Mouse (Mus musculus) liver, postnatal 0 days (tissue): ENCODE results near the gene Wnt7a. TPM values are rescaled to one million over a fixed set of nuclear protein-coding genes. Genes with fewer than 3 reads are reported as not detected.

Experiments
- ATAC-seq: fragments of 200-750 bp; cut with Nextera tagmentation; 2 replicates; pipeline ENCODE4 v1.8.0; 2017; ENCODE audit warnings: mild to moderate bottlenecking, moderate library complexity
- DNase-seq: peaks from one replicate; pipeline ENCODE4 v3.0.0-alpha.2; 2016
- H3K27ac ChIP-seq: fragments of 300-500 bp; sonication (generic); 2 replicates; pipeline ENCODE4 v1.5.1; 2014; ENCODE audit warnings: antibody characterized with exemption, moderate library complexity, mild to moderate bottlenecking, low read depth
- H3K27me3 ChIP-seq: fragments of 300-500 bp; sonication (generic); 2 replicates; pipeline ENCODE4 v1.6.1; 2014; ENCODE audit warnings: low read length, control low read depth, mixed read lengths; ENCODE audit not compliant: insufficient read depth
- H3K36me3 ChIP-seq: fragments of 300-500 bp; sonication (generic); replicated peaks from 2 replicates; pipeline ENCODE4 v1.6.1; 2014; ENCODE audit warnings: mild to moderate bottlenecking, control low read depth, low read length, moderate library complexity, mixed read lengths; ENCODE audit not compliant: insufficient read depth
- H3K4me1 ChIP-seq: fragments of 300-500 bp; sonication (generic); 2 replicates; pipeline ENCODE4 v1.6.1; 2014; ENCODE audit warnings: antibody characterized with exemption, mild to moderate bottlenecking, control low read depth; ENCODE audit not compliant: insufficient read depth
- H3K4me2 ChIP-seq: fragments of 300-500 bp; sonication (generic); 2 replicates; pipeline ENCODE4 v1.6.1; 2014; ENCODE audit warnings: low read depth, mild to moderate bottlenecking, low read length, moderate library complexity, mixed read lengths
- H3K4me3 ChIP-seq: fragments of 300-500 bp; sonication (generic); 2 replicates; pipeline ENCODE4 v1.5.1; 2014; ENCODE audit warnings: low read depth, low read length
- H3K9ac ChIP-seq: fragments of 300-500 bp; sonication (generic); replicated peaks from 2 replicates; pipeline ENCODE4 v1.6.1; 2014; ENCODE audit warnings: mild to moderate bottlenecking, moderate library complexity
- H3K9me3 ChIP-seq: fragments of 300-500 bp; sonication (generic); 2 replicates; pipeline ENCODE4 v1.6.1; 2016; ENCODE audit warnings: mild to moderate bottlenecking, control low read depth, low read length, mixed read lengths
- CTCF ChIP-seq: sonication (generic); IDR thresholded peaks from 2 replicates; pipeline ENCODE4 v1.5.1; 2016; ENCODE audit warnings: antibody characterized with exemption, low read depth
- EP300 ChIP-seq: IDR thresholded peaks from 2 replicates; pipeline ENCODE4 v1.6.1; 2016; ENCODE audit warnings: antibody characterized with exemption, low read depth, mild to moderate bottlenecking
- WGBS: fragments of 180-500 bp; shearing (Covaris S2); extraction: QIAGEN DNeasy Blood & Tissue Kit; methylation state at CpG from one replicate; pipeline ENCODE4 v1.1.7; 2014; ENCODE audit not compliant: insufficient replicate concordance; 5-methylcytosine and 5-hydroxymethylcytosine counted together
- polyA plus RNA-seq: library from polyadenylated mRNA; unstranded; fragments of >200 nt; fragmentation: Nextera tagmentation; extraction: Ambion mirVana; gene quantifications from 2 replicates; pipeline ENCODE4 v1.2.1, GENCODE M21; 2015

Wnt7a gene
- polyA plus RNA-seq, 1 experiment from 2014 or later = 0.04 TPM

DNA sequence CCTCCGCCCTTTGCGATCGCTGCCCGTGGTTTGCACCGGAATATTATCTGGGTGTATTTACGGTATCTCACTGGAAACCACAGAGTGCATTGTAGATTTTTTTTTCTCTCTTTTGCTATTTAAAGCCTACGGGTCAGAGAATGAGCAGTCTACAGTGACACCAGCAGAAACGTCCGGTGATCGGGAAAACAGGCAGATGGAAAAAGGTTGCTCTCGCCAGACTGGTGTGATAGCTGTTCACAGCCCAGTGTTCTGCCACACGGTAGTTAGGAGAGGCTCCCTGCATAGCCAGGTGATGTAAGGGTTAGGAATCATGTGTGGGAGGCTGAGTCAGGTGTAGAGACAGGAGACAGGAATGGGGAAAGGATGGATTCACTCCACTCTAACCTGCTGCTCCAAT is 10.6 kb downstream of the Wnt7a start:
- no peak overlapping the region for H3K4me2 ChIP-seq
- H3K9ac ChIP-seq = no peak overlapping the region
- no peaks in the 10 kb centered on the region for H3K9me3 ChIP-seq
- no peak for ATAC-seq
- no peaks in the 10 kb centered on the region for H3K27me3 ChIP-seq
- no peak overlapping the region for H3K27ac ChIP-seq
- no peak for DNase-seq
- WGBS = 42% methylated on average over 12 of the region's 12 CpGs
- TF ChIP-seq EP300 = no peak
- no peak for TF ChIP-seq CTCF
- H3K4me1 ChIP-seq = no peaks in the 10 kb centered on the region
- H3K36me3 ChIP-seq = no peaks in the 10 kb centered on the region
- no peak overlapping the region for H3K4me3 ChIP-seq

DNA sequence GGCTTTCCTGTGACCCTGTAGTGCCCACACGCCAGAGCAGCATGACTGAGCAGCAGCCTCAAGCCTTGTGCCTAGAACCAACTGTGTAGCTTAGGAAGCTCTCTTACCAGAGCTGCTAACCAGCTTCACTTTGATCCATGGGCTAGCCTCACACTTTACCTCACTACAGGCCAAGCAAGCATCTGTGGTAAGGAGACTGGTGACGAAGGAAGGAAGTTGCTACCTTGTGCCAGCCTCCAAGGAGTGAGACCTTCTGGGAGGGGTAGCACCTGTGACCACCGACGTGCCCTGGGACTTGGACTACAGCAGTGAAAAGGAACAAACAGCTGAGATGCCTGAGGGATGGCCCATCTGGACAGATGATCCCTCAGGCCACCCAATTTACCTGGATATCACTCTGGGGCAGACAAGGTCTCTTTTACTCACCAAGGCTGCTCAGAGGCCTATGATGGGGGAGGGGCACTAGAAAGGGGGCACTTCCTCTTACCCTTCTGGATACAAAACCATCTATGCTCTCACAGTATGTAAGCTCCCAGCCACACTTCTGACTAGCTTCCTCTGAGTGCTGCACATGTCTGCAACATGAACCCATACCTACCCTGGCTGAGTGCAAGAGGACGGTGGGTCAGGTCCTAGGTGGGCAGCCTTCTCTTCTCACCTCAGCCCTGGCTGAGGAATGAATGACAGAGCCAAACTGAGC is 18.5 kb downstream of the Wnt7a start:
- no peak for TF ChIP-seq CTCF
- TF ChIP-seq EP300 = no peak
- H3K27ac ChIP-seq = no peak overlapping the region
- H3K9me3 ChIP-seq = no peaks in the 10 kb centered on the region
- WGBS = 57% methylated on average over 5 of the region's 5 CpGs
- no peaks in the 10 kb centered on the region for H3K4me1 ChIP-seq
- no peaks in the 10 kb centered on the region for H3K27me3 ChIP-seq
- no peak for ATAC-seq
- DNase-seq = no peak
- no peaks in the 10 kb centered on the region for H3K36me3 ChIP-seq
- H3K4me2 ChIP-seq = no peak overlapping the region
- no peak overlapping the region for H3K9ac ChIP-seq
- H3K4me3 ChIP-seq = no peak overlapping the region

DNA sequence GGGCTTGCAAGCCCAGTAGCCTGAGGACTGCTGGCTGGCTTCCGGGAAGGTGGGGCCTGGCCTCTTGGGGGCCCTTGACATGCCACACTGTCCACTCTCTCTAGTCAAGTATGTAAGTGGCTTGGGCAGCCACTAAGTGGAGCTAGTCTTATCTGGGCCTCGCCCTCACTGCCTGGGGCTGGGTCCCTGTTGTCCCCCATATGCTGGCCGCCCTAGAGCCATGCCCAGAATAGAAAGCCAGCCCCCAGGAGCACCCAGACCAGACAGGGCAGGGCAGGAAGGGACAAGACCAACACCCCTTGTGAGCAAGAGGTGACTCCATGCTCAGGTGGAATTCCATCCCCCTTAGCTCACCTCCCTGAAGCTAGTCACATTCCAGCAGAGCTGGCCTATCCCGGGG is 22.0 kb downstream of the Wnt7a start:
- 64% methylated on average over 4 of the region's 4 CpGs for WGBS
- ATAC-seq (no peak), DNase-seq (no peak)

DNA sequence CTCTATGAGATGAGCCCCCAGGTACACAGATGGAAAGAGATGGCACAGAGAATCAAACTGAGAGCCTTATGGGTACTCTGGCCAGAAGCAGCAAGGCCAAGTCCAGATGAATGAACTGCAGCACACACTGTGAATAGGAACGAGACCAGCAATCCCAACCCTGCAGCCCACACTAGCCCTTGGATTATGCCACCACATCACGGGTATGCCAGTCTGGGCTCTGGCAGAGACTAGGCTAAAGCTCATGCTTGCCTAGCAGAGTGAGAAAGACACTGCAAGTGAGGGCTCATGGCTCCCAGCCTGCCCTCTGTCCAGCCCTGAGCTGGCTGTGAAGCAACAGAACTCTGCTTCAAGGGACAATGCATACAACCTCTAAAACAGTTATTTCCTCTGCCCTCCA is 26.7 kb downstream of the Wnt7a start:
- no peak for DNase-seq
- no peak for ATAC-seq
- H3K36me3 ChIP-seq = no peaks in the 10 kb centered on the region

More for the DNA sequence above, 22.0 kb downstream of the Wnt7a start:
- H3K4me3 ChIP-seq = no peak overlapping the region
- H3K4me1 ChIP-seq = no peaks in the 10 kb centered on the region
- no peaks in the 10 kb centered on the region for H3K36me3 ChIP-seq
- no peak overlapping the region for H3K9ac ChIP-seq
- no peak overlapping the region for H3K4me2 ChIP-seq
- no peak overlapping the region for H3K27ac ChIP-seq
- no peaks in the 10 kb centered on the region for H3K9me3 ChIP-seq
- no peaks in the 10 kb centered on the region for H3K27me3 ChIP-seq
- no peak for TF ChIP-seq EP300
- TF ChIP-seq CTCF = no peak

DNA sequence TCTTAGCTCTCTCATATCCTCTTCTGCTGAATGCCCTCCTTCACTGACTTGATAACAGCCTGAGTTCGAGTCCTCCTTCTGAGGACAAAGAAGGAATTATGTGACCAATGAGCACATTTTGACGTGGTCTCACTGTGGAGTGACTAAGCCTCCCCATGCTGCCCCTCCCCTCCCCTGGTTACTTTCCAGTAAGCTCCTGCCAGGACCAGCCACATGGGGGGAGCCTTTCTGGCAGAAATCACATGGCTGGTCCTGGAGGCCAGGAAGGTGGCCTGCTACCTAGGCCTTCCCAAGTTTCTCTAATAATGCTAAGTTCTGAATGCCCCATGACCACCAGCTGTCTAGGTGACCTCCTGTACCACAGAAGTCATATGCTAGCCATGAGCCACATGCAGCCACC is 27.3 kb downstream of the Wnt7a start:
- TF ChIP-seq CTCF = no peak
- no peak for TF ChIP-seq EP300
- no peak overlapping the region for H3K27ac ChIP-seq
- WGBS = 56% methylated on average over 2 of the region's 2 CpGs
- no peaks in the 10 kb centered on the region for H3K9me3 ChIP-seq
- DNase-seq (no peak), ATAC-seq (no peak)
- no peak overlapping the region for H3K4me2 ChIP-seq
- no peaks in the 10 kb centered on the region for H3K4me1 ChIP-seq
- H3K9ac ChIP-seq = no peak overlapping the region
- H3K4me3 ChIP-seq = no peak overlapping the region
- H3K36me3 ChIP-seq = no peaks in the 10 kb centered on the region
- no peaks in the 10 kb centered on the region for H3K27me3 ChIP-seq

More for the DNA sequence above, 26.7 kb downstream of the Wnt7a start:
- Histone ChIP-seq H3K9me3 (no peaks in the 10 kb centered on the region), H3K4me2 (no peak overlapping the region), H3K4me3 (no peak overlapping the region), H3K4me1 (no peaks in the 10 kb centered on the region), H3K9ac (no peak overlapping the region), H3K27ac (no peak overlapping the region), H3K27me3 (no peaks in the 10 kb centered on the region)
- no peak for TF ChIP-seq EP300
- no peak for TF ChIP-seq CTCF
- WGBS = 77% methylated on average over 2 of the region's 2 CpGs

DNA sequence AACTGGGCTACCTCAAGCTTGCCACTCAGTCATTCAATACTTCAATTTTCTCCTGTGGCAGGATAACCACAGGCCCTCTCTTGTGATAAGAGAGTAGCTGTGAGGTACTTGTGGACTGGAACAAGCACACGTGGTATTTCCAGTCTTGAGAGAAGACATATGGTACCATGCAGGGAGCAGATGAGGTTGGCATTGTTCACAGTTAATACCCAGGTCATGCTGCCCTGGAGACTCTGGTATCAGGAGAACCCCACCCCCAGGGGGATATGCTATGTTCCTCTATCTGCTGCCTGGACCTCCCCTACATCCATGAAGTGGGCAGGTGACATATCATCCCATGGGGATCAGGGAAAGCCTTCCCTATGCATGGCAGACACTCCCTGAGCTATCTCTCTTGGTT is 27.9 kb downstream of the Wnt7a start:
- Histone ChIP-seq H3K4me2 (no peak overlapping the region), H3K36me3 (no peaks in the 10 kb centered on the region), H3K9me3 (no peaks in the 10 kb centered on the region), H3K4me3 (no peak overlapping the region), H3K27ac (no peak overlapping the region), H3K27me3 (no peaks in the 10 kb centered on the region), H3K4me1 (no peaks in the 10 kb centered on the region), H3K9ac (no peak overlapping the region)
- no peak for DNase-seq
- TF ChIP-seq EP300 (no peak), CTCF (no peak)
- 70% methylated on average over 1 of the region's 1 CpGs for WGBS
- no peak for ATAC-seq
